Mouse (Mus musculus) intestine, postnatal 0 days (tissue): ENCODE data around the gene Miga1. TPM values are rescaled to one million over a fixed set of nuclear protein-coding genes. Genes with fewer than 3 reads are reported as not detected.
A peak's percentile ranks its signal among the peaks of the same experiment; 100 is the strongest.

Experiments used
- ATAC-seq: fragments of 200-750 bp; cut with Nextera tagmentation; 2 replicates; pipeline ENCODE4 v1.8.0; 2017; ENCODE audit warnings: mild to moderate bottlenecking, moderate TSS enrichment, moderate library complexity
- H3K27ac ChIP-seq: fragments of 300-500 bp; sonication (generic); 2 replicates; pipeline ENCODE4 v1.5.1; 2014; ENCODE audit warnings: mild to moderate bottlenecking, low read depth, low read length, moderate library complexity
- H3K27me3 ChIP-seq: fragments of 300-500 bp; sonication (generic); replicated peaks from 2 replicates; pipeline ENCODE4 v1.6.1; 2014; ENCODE audit warnings: low read length, mixed read lengths; ENCODE audit not compliant: control insufficient read depth, insufficient read depth
- H3K36me3 ChIP-seq: fragments of 300-500 bp; sonication (generic); 2 replicates; pipeline ENCODE4 v1.6.1; 2014; ENCODE audit warnings: mild to moderate bottlenecking, moderate library complexity; ENCODE audit not compliant: control insufficient read depth, insufficient read depth
- H3K4me1 ChIP-seq: fragments of 300-500 bp; sonication (generic); replicated peaks from 2 replicates; pipeline ENCODE4 v1.6.1; 2014; ENCODE audit warnings: antibody characterized with exemption, low read length, mixed read lengths; ENCODE audit not compliant: control insufficient read depth, insufficient read depth
- H3K4me2 ChIP-seq: fragments of 300-500 bp; sonication (generic); replicated peaks from 2 replicates; pipeline ENCODE4 v1.6.1; 2014; ENCODE audit warnings: low read depth, mild to moderate bottlenecking, moderate library complexity
- H3K4me3 ChIP-seq: fragments of 300-500 bp; sonication (generic); 2 replicates; pipeline ENCODE4 v1.5.1; 2014; ENCODE audit warnings: low read depth, low read length
- H3K9ac ChIP-seq: fragments of 300-500 bp; sonication (generic); 2 replicates; pipeline ENCODE4 v1.6.1; 2014; ENCODE audit warnings: mild to moderate bottlenecking, low read depth, low read length
- H3K9me3 ChIP-seq: fragments of 300-500 bp; sonication (generic); 2 replicates; pipeline ENCODE4 v1.6.1; 2016; ENCODE audit warnings: mixed run types; ENCODE audit not compliant: control insufficient read depth
- CTCF ChIP-seq: sonication (generic); IDR thresholded peaks from 2 replicates; pipeline ENCODE4 v1.5.1; 2016; ENCODE audit warnings: low read depth, mild to moderate bottlenecking, control low read depth, antibody characterized with exemption, moderate library complexity
- WGBS: fragments of 180-500 bp; shearing (Covaris S2); extraction: QIAGEN DNeasy Blood & Tissue Kit; methylation state at CpG from one replicate; pipeline ENCODE4 v1.1.7; 2014; 5-methylcytosine and 5-hydroxymethylcytosine counted together
- polyA plus RNA-seq: library from polyadenylated mRNA; unstranded; fragments of >200 nt; fragmentation: Nextera tagmentation; extraction: Ambion mirVana; gene quantifications from 2 replicates; pipeline ENCODE4 v1.2.1, GENCODE M21; 2015

Gene Miga1
- 5.8 and 6.6 TPM in 2 replicates for polyA plus RNA-seq

GRCm38 (mm10) chr3:152339862-152340557 is at the start of gene Miga1:
Gene Miga1, minus strand, starts transcription at chr3:152340407.
- Histone ChIP-seq H3K27ac (peak within 1 kb of the TSS; percentile 66), H3K27me3 (no peaks in the 10 kb centered on the region)
- 1% methylated on average over 54 of the region's 54 CpGs for WGBS

GRCm38 (mm10) chr3:152384106-152384505 is 43.9 kb upstream of the Miga1 start:
- Histone ChIP-seq H3K27me3 (no peaks in the 10 kb centered on the region), H3K27ac (no peak overlapping the region), H3K9ac (no peak overlapping the region), H3K4me3 (no peak overlapping the region), H3K4me2 (no peak overlapping the region), H3K9me3 (no peaks in the 10 kb centered on the region), H3K4me1 (no peaks in the 10 kb centered on the region), H3K36me3 (peaks cover 60% of the 10 kb centered on the region)
- 63% methylated on average over 11 of the region's 11 CpGs for WGBS
- no peak for TF ChIP-seq CTCF
- no peak for ATAC-seq

More at GRCm38 (mm10) chr3:152339862-152340557, at the start of gene Miga1:
- Histone ChIP-seq H3K4me1 (no peaks in the 10 kb centered on the region), H3K9ac (peak within 1 kb of the TSS; percentile 70), H3K4me3 (peak within 1 kb of the TSS; percentile 84), H3K36me3 (peaks cover 25% of the 10 kb centered on the region; the same call in 1 of the 2 replicates), H3K4me2 (peak within 1 kb of the TSS; percentile 88), H3K9me3 (no peaks in the 10 kb centered on the region)
- ATAC-seq: peak; percentile 70
- TF ChIP-seq CTCF: no peak

GRCm38 (mm10) chr3:152376063-152376462 is 35.9 kb upstream of the Miga1 start:
- TF ChIP-seq CTCF: no peak
- no peaks in the 10 kb centered on the region for H3K9me3 ChIP-seq
- 81% methylated on average over 4 of the region's 4 CpGs for WGBS
- H3K27ac ChIP-seq: no peak overlapping the region
- H3K36me3 ChIP-seq: peaks cover 72% of the 10 kb centered on the region
- no peak overlapping the region for H3K9ac ChIP-seq
- H3K4me2 ChIP-seq: no peak overlapping the region
- no peaks in the 10 kb centered on the region for H3K4me1 ChIP-seq
- no peak overlapping the region for H3K4me3 ChIP-seq
- no peak for ATAC-seq
- no peaks in the 10 kb centered on the region for H3K27me3 ChIP-seq

GRCm38 (mm10) chr3:152364181-152364580 is 24.0 kb upstream of the Miga1 start:
- H3K27me3 ChIP-seq: no peaks in the 10 kb centered on the region
- no peak overlapping the region for H3K9ac ChIP-seq
- H3K4me2 ChIP-seq: no peak overlapping the region
- H3K36me3 ChIP-seq: peaks cover 83% of the 10 kb centered on the region
- no peak overlapping the region for H3K27ac ChIP-seq
- TF ChIP-seq CTCF: no peak
- no peaks in the 10 kb centered on the region for H3K4me1 ChIP-seq
- no peak overlapping the region for H3K4me3 ChIP-seq
- no peak for ATAC-seq
- WGBS: 62% methylated on average over 2 of the region's 2 CpGs
- H3K9me3 ChIP-seq: no peaks in the 10 kb centered on the region

GRCm38 (mm10) chr3:152359151-152359550 is 18.9 kb upstream of the Miga1 start:
- ATAC-seq: no peak
- no peak overlapping the region for H3K9ac ChIP-seq
- WGBS: 93% methylated on average over 7 of the region's 7 CpGs

GRCm38 (mm10) chr3:152356751-152357150 is 16.5 kb upstream of the Miga1 start:
- WGBS: 89% methylated on average over 9 of the region's 9 CpGs
- H3K4me1 ChIP-seq: peaks cover 9% of the 10 kb centered on the region
- H3K27ac ChIP-seq: no peak overlapping the region
- no peak overlapping the region for H3K9ac ChIP-seq
- peaks cover 23% of the 10 kb centered on the region for H3K36me3 ChIP-seq
- no peak overlapping the region for H3K4me2 ChIP-seq
- H3K27me3 ChIP-seq: no peaks in the 10 kb centered on the region
- H3K4me3 ChIP-seq: no peak overlapping the region
- H3K9me3 ChIP-seq: no peaks in the 10 kb centered on the region
- no peak for TF ChIP-seq CTCF
- no peak for ATAC-seq

More at GRCm38 (mm10) chr3:152359151-152359550, 18.9 kb upstream of the Miga1 start:
- H3K27ac ChIP-seq: no peak overlapping the region
- H3K36me3 ChIP-seq: peaks cover 46% of the 10 kb centered on the region
- no peaks in the 10 kb centered on the region for H3K9me3 ChIP-seq
- no peak for TF ChIP-seq CTCF
- H3K4me3 ChIP-seq: no peak overlapping the region
- no peaks in the 10 kb centered on the region for H3K4me1 ChIP-seq
- H3K27me3 ChIP-seq: no peaks in the 10 kb centered on the region
- H3K4me2 ChIP-seq: no peak overlapping the region
